Mouse (Mus musculus): ENCODE data around the gene Tcl1b4. TPM values are rescaled to one million over a fixed set of nuclear protein-coding genes. Genes with fewer than 3 reads are reported as not detected.
A peak's percentile ranks its signal among the peaks of the same experiment; 100 is the strongest.

The Tcl1b4 gene
- polyA plus RNA-seq, 1 experiment = not detected

- peak in 1 of 2 experiments; percentile 2 for DNase-seq (ENCODE audit: extremely low spot score in 1 of 2, low spot score in 1 of 2)
Measured at GRCm38 (mm10) chr12:105239060-105239459, 37.3 kb downstream of the Tcl1b4 start.

DNA sequence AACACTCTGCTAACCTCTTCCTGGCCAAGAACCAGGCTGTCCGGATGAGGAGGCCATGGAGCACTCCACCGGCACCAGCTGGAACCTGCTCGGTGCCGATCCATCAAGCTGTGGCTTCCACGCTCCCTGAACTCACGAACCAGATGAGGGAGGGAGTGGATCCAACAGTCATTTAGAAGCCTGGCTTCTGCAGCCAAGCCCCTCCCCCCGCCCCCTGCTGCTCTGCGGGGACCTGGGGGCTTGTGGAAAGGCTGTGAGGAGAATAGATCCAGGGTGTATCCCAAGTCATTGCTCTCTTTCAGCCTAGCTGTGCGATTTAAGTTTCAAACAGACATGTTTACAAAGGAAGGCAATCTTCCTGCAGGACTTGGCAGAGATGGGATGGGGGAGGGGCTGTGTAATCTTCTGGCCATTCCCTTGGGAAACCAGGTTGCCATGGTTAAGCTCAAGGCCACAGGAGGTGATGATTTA lies 47.0 kb downstream of the Tcl1b4 start:
- DNase-seq (ENCODE audit: extremely low spot score in 1 of 2, low spot score in 1 of 2) = no peak

DNA sequence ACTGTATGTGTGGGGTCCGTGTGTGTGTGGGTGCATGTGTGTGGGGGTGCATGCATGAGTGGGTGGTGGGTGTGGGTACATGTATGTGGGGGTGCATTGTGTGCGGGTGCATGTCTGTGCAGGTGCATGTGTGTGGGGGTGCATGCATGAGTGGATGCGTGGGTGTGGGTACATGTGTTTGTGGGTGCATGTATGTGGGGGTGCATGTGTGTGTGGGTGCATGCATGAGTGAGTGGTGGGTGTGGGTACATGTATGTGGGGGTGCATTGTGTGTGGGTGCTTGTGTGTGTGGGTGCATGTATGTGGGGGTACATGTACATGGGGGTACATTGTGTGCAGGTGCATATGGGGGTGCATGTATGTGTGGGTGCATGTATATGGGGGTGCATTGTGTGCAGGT lies 52.0 kb downstream of the Tcl1b4 start:
- no peak for DNase-seq (ENCODE audit: extremely low spot score in 1 of 2, low spot score in 1 of 2)

Other genes with a start within 250 kb of the Tcl1b4 start
- gene Syne3, start 192.1 kb upstream of the Tcl1b4 start, polyA plus RNA-seq (2012; rRNA removed) = 0.76 and 0.92 TPM in 2 replicates
- gene Glrx5, start 169.3 kb upstream of the Tcl1b4 start, polyA plus RNA-seq (2012; rRNA removed) = 56.0 and 67.3 TPM in 2 replicates
- gene Tcl1b2, start 55.9 kb upstream of the Tcl1b4 start, polyA plus RNA-seq (2012; rRNA removed) = not detected in 2 replicates
- gene Tcl1b1, start 42.3 kb upstream of the Tcl1b4 start, polyA plus RNA-seq (2012; rRNA removed) = not detected in 2 replicates
- gene Tcl1b5, start 25.6 kb upstream of the Tcl1b4 start, polyA plus RNA-seq (2012; rRNA removed) = not detected in 2 replicates
- gene Tcl1b3, start 10.9 kb upstream of the Tcl1b4 start, polyA plus RNA-seq (2012; rRNA removed) = not detected in 2 replicates
- not detected in 2 replicates for gene Tcl1, start 20.8 kb downstream of the Tcl1b4 start, polyA plus RNA-seq (2012; rRNA removed)
- gene Tunar, start 131.9 kb downstream of the Tcl1b4 start, polyA plus RNA-seq (2012; rRNA removed) = 6.8 and 10.2 TPM in 2 replicates